Mouse (Mus musculus) B cell, adult 2 months (primary cell): ENCODE results near the gene Trarg1.

Experiments
- DNase-seq, 2 experiments: peaks; one replicate each; pipeline ENCODE4 v3.0.0; 2022

Trarg1 gene

DNA sequence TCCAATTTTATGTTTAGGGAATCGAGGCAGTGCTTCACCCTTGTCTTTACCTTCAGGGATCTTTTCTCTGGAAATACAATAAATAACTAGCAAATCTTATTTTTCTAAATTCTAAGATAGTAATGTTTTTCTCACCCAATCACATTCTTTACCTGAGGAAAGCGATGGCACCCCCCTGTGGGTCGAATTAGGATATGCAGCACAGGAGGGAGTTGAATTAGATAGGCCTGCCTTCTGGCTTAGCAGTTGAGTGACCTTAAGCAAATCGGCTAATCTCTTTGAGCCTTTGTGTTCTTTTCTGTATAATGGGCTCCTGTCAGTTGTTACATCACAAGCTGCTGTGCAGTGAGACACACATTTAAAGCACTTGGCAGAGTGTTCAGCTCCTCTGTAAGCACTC lies 4.9 kb upstream of the Trarg1 start:
- no peak for DNase-seq

DNA sequence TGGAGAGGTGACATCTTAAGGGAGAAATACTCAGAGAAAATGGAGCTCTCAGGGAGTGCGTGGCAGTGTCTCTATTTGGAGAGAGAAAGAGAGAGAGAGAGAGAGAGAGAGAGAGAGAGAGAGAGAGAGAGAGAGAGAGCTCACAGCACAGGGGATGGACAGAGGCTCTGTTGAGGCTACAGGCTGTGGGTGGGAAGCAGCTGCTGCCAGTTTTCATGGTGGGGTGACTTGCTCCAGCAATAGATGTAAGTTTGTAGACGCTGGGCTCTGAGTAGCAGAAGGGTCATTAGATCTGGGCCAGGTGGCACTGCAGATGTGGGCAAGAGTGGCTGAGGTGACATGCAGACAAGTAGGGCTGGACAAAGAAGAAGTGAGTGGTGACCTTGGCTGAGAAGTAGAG lies 6.0 kb downstream of the Trarg1 start:
- DNase-seq = no peak

- no peak for DNase-seq
Measured at GRCm38 (mm10) chr11:76692096-76692495, 12.5 kb downstream of the Trarg1 start.

DNA sequence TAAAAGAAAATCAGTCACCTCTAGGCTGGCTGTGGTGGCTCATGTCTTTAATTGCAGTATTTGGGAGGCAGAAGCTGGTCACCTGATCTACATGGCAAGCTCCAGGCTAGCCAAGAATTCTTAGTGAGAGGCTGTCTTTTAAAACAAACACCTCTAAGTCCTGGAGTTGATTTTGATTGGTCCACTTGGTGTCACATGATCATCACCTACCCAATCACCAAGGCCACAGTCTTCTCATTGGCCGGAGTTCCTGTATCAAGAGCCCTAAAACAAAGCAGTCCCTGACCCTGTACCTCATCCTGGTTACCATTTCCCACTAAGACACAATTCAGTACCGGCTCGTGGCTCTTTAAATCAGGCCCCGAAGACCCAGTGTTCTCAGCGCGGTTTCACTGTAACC lies 16.2 kb downstream of the Trarg1 start:
- no peak for DNase-seq

GRCm38 (mm10) chr11:76699626-76700025 lies 20.0 kb downstream of the Trarg1 start:
- no peak for DNase-seq

GRCm38 (mm10) chr11:76707656-76708055 lies 28.0 kb downstream of the Trarg1 start:
- DNase-seq = no peak

GRCm38 (mm10) chr11:76708066-76708465 lies 28.5 kb downstream of the Trarg1 start:
- no peak for DNase-seq

- no peak for DNase-seq
Measured at GRCm38 (mm10) chr11:76708881-76709280, 29.3 kb downstream of the Trarg1 start.

- no peak for DNase-seq
Measured at GRCm38 (mm10) chr11:76709625-76710452, 30.2 kb downstream of the Trarg1 start.

DNA sequence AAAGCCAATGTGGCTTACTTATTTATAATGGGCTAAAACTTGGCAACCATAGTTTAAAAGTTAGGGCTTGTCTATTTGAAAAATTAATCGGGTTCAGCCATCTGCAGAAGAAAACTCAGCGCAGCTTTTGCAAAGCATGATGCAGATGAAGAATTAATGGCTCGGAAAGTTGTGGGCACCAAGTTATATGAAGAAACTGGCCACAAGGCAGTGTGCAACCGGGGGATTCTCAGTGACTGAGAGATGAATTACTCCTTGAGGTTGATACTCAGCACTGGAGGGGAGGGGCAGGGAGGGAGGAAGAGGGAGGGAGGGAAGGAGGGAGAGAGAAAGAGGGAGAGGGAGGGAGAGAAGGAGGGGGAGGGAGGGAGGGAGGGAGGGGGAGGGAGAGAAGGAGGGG lies 37.4 kb downstream of the Trarg1 start:
- DNase-seq = no peak

- DNase-seq = no peak
Measured at GRCm38 (mm10) chr11:76723911-76724310, 44.3 kb downstream of the Trarg1 start.

- no peak for DNase-seq
Measured at GRCm38 (mm10) chr11:76728093-76728492, 48.5 kb downstream of the Trarg1 start.

GRCm38 (mm10) chr11:76730650-76731049 lies 51.0 kb downstream of the Trarg1 start:
- DNase-seq = no peak

GRCm38 (mm10) chr11:76734560-76734959 lies 55.0 kb downstream of the Trarg1 start:
- DNase-seq = no peak

- no peak for DNase-seq
Measured at GRCm38 (mm10) chr11:76735753-76736324, 56.2 kb downstream of the Trarg1 start.

GRCm38 (mm10) chr11:76739125-76739524 lies 59.5 kb downstream of the Trarg1 start:
- DNase-seq = peak; percentile 21 to 33

- DNase-seq = no peak
Measured at GRCm38 (mm10) chr11:76742511-76742910, 62.9 kb downstream of the Trarg1 start.

- no peak for DNase-seq
Measured at GRCm38 (mm10) chr11:76744550-76744949, 64.9 kb downstream of the Trarg1 start.

- DNase-seq = no peak
Measured at GRCm38 (mm10) chr11:76745921-76746320, 66.3 kb downstream of the Trarg1 start.
